Mouse (Mus musculus) layer of hippocampus, adult 9-11 months (tissue): ENCODE results near the gene Ncoa5.

Source experiments
- DNase-seq: peaks from one replicate; pipeline ENCODE4 v3.0.0; 2022

The Ncoa5 gene

DNA sequence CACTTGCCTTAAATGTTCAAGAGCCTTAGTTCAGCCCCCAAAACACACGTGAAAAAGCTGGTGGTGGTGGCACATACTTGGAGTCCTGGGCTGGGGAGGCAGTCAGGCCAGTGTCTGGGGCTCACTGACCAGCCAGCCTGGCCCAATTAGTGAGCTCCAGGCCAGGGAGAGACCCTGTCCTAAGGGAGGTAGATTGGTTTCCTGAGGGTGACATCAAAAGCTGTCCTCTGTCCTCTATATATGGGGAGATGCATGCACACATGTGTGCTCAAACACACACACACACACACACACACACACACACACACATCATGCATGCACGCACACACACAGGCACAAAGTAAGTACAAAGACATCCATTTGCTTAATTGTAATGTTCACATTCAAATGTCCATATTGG, 9.1 kb upstream of the Ncoa5 start:
- no peak for DNase-seq

DNA sequence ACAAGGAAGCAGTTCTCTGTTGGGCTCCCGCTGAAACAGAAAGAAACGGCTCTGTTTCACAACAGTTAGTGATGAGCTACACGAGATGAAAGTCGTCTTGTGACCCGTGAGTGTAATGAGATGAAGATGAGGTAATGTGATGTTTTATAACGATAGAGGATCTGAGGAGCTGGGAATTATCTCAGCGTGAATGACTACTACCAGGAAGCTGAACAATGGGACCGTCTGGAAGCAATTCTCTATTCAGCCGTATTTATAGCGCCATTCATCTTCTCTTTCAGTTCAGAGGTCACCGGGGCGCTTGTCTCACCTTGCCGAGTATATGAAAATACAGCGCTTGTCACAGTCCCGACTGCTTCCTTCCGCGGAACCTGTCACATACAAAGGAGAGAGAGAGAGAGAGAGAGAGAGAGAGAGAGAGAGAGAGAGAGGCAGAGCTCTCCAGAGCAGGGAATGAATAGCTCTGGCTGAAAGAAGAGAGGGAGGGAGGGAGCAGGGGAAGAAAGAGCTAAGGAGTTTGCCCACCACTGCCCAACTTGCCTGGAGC, 8.5 kb upstream of the Ncoa5 start:
- no peak for DNase-seq

DNA sequence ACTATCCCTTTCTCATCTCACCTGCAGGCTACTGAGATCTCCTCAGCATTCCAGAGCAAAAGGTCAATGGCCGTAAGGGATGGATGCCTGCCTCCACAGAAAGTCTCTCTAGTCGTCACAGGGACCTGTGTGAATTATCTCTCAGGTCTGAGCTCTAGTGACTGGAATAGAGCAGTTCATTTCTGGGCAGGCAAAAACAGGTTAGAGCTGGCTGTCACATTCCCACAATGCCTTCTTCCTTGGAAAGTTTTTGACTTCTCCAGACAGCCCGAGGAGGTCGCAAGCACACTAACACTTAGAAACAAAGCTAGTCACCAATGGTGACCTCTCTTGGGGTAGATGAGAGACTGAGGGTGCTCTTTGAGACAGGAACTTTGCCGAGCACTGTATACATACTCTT, 7.5 kb upstream of the Ncoa5 start:
- DNase-seq = no peak

DNA sequence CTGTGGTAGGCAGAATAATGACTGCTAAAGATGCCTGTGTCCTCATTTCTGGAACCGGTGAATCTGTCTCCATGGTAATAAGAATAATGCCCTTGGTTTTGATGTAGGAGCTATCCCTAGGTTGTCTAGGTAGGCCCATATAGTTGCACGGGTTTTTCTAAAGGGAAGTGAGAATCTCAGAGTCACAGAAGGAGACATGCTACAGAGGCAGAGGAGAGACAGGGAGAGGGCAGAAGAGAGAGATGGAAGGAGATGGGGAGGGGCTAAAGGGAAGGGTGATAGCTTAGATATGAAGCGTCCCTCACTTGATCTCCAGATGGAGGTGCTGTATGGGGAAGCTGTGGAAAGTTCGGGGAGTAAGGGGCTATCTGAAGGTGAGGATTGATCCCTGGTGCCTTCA, 2.7 kb upstream of the Ncoa5 start:
- no peak for DNase-seq

DNA sequence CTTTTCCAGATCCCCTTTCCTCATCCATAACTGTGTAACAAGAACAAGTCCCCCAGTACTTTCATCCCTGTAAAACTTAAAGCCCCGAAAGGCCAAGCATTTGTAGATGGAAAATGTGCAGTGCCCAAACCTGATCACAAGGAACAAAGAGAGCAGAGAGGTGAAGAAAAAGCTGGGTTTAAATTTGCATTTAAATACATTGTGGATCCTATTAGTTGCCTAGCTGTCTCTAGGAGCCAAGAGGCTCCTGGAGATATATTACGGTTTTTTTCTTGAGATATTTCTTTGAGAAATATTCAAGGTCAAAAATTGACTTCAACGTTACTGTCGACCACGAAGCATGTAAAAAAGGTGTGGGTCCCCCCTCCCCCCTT, 378 bp upstream of the Ncoa5 start:
- no peak for DNase-seq

DNA sequence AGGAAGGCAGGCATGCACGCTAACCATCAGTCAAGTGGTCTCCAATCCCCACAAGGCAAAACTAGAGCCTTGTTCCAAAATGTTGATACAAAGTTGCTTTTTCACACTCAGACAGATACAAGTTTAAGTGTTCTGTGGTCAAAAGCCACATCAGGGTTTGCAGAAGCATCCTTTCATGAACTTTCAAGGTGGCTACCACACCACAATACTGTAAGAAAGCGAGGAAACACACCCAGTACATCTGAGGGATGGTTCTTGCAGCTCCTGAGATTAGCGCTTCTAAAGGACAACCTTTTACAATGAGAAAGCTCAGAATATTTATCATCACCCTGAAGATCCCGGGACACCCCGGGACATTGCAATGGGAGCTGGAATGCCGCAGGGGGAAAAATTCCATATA, 1.4 kb downstream of the Ncoa5 start:
- DNase-seq = no peak

DNA sequence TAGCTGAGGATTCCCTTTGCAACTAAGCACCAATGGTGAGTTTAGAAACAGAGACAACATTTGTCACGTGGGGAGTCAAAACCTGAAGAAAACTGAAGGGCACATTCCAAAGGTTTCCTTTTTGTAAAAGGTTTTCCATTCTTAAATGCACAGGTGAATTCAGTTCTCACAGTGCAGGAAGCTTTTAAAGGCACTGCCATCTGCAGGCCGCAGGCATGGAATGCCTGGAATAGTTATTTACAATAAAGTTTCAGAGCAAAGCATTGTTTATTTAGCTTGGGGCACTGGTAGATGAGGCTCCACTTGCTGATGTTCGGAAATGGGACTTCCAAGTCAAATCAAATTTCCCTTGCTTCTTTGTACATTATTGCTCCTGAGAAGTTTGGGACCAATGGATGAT, 2.1 kb downstream of the Ncoa5 start:
- DNase-seq = no peak

DNA sequence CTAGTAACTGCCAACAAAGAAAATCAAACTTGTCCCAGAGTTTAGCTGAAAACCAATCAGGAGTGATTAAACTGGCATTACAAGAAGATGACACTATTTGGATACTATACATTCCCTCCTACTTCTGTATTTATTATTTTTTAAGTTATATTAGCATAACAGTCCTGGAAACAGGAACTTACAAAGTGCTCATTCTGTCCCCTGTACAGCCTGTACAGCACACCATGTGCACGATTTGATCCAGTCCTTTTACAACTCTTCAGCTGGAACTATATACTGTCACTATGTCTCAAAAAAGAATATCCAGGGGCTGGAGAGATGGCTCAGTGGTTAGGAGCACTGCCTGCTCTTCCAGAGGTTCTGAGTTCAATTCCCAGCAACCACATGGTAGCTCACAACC, 7.5 kb downstream of the Ncoa5 start:
- DNase-seq = no peak

DNA sequence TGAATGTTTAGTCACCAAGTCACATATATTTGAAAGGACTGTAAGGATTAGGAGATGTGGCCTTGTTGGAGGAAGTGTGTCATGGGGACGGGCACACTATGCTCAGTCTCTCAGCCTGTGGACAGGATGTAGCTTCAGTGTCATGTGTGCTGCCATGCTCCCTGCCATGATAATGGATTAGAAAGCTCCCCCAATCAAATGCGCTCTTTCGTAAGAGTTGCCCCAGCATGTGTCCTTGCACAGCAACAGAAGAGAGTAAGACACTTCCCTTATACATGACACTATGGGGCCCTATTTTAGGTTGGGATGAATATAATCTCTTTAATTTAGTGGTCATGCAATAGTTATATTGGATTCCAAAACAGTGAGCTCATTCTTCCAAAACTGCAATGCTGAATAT, 14.2 kb downstream of the Ncoa5 start:
- DNase-seq = no peak

DNA sequence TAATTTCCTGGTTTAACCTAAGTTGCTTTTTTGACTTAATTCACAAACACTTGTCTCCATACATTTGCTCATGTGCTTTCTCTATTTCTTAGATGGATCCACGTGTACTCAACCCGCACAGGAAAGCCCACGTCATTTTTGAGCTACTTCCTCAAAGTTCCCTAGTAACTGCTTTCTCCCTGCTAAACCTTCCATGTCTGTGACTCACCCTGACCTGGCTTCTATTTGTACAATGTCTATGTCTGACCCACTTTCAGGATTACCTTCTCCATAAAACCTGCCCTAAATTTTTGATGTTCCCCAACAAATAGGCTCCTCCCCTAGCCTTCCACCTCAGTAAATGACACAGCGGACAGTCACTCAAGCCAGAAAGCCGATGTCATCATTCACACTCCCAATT, 19.7 kb downstream of the Ncoa5 start:
- DNase-seq = no peak

DNA sequence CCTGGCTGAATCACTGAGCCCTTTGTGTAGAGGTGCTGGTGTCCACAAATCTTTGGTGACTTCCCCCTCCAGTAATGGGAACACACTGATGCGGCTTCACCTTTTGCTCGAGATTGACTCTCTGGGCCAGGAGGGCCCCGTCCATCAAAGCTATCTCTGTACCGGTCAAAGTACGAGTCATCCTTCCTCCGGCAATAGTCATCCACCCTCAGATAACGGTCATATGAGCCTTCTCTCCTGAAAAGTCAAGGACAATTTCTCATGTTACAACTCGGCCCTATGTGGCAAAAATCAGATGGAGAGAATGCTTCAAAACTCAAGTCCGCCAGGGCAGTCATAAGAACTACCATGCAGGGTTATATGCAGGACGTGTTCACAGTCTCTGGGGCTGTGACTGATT, 24.3 kb downstream of the Ncoa5 start:
- no peak for DNase-seq

DNA sequence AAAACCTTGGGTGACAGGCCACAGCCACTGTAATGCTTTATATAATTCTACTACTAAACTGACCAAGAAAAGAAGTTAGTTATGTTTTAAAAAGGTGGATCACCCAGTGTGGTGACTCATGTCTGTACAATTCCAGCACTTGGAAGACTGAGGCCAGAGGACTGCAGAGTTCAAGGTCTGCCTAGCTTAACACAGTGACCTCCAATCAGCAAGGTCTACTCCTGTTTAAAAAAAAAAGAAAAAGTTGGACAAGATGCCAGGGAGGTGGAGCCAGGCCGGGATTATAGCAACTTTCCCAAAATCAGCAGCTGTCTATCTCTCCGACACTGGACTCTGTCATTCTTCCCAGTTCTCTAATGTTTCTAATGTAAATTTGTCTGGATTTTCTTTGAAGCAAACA, 25.1 kb downstream of the Ncoa5 start:
- no peak for DNase-seq

DNA sequence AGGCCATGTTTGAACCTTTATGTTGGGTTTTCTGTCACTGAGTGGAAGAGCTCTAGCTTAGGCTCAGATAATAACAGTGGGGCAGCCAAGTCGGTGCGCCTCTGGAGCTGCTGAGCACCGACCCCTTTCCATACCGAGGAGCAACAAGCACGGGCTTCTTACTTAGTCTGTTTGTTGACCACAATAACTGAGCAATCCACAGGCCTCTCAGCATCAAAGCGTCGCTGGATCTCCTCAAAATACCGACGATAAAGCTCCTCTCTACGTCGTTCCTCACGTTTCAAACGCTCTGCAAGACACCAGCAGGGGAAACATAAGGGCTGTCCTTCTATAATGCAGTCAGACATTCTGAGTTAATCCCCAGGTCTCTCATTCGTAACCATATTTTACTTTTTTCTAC, 25.5 kb downstream of the Ncoa5 start:
- DNase-seq = no peak

DNA sequence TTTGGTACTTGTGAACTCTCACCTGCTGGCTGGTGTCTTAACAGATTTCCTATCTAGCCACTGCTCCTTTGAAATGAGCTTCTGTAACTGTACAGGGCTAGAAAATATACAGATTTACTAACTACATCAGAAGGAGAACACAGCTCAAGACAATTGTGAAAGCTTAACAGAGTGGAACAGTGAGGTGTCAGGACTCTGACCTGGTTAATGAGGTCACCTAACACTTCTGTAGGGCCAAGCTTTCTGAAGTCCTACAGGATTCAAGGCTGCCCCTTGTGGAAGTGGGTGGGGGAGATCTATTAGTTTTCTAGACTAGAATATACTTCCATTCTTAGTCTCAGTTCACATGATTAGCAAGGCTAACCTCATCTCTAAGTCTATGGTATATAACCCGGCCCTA, 26.7 kb downstream of the Ncoa5 start:
- no peak for DNase-seq

DNA sequence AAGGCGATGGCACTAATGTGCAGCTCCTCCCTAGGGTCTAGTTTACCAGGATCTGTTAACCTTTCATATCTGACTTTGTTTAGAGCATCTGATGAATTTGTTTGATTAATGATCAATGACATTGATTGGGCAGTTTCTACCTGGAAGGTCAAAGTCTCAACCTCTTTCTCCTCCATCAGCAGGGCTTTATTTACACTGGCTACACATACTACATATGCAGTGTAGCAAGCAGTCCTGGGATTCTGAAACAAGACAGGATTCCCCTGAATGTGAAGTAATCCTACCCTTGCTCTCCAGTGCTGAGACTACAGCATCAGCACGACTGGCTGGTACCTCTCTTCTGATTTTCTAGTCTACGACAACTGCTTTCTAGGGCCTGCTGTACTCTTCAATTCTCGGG, 27.9 kb downstream of the Ncoa5 start:
- DNase-seq = no peak

DNA sequence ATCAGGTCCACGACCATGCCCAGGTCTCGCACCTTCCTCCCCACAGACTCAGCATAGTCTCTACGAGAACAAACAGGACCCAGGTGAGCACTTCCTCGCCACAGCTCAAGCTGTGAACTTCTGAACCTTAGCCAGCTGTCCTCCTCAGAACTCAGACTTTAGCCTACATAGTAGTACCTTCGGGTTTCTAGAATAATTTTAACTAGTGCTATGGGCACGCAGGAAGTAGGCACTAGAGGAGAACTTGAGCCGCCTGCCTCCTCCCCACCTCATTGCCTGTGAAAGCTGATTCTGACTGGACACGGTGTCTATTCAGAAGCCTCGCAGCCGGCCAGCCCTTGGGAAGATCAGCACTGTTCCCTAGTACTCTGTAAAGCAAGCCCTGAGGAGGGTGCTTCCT, 30.4 kb downstream of the Ncoa5 start:
- no peak for DNase-seq

DNA sequence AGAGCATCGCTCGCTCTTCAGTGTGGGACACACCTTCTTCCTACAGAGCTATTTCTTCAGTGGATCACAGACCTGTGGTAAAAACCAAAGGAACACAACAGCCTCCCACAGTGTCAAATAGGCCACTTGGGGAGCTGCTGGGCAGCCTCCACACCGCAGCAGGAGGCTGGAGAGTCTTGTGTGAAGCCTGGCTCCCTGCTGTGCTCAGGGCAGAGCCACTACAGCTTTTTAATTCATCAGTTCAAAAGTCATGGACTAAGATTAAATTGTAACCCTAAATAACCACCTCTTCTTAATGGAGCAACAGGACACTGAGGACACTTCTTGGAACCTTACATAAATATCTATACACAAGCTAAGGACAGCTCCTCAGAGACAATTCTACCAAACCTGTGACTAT, 31.6 kb downstream of the Ncoa5 start:
- no peak for DNase-seq

DNA sequence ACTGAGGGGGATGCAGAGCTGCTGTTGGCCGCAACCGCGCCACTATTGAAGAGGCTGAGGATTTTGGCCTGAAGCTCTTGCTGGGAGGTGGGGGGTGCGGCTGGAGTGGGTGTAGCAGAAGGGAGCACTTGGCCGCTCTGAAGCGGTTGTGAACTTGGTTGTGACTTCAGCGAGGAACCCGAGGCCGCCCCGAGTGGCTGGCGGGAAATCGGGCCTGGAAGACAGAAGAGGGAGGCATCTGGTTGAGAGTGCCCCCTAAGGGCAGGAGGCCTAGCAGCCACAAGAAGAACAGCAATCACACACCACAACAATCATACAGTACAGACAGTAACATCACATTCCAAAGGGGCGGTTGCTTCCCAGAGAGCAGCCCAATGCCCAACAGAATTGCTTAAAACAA, 32.7 kb downstream of the Ncoa5 start:
- DNase-seq = no peak

DNA sequence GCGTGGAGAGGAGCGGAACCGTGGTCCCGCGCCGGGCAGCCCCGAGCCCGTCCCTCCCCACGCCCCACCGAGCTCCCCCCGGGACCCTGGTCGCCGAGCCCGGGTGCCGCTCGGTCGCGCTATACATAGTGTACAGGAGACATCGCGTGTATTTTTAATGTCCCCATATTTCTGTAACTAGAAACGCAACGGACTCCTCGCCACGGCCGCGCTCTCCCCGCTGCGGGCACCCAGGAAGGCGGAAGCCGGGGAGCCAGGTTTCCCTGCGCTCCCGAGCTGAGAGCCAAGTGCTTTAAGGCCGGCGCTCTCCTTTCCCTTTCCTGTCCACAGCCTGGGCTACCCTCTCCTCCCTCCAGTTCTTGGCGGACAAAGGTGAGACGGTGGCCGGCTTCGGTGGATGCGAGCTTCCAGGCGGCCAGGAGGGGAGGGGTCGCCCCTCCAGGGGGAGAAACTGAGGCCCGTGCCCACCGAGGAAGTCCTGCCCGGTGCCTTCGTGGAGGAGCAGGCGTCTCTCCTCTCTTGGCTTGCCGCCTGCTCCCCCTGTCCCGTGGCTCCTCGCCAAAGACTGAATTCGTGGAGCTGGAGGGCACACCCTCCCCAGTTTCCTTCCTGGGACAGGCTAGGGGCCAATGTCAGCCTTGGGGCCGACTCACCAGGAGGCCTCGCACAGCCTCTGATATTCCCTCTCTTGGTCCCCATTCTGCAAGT, 36.8 kb downstream of the Ncoa5 start:
- DNase-seq = no peak

DNA sequence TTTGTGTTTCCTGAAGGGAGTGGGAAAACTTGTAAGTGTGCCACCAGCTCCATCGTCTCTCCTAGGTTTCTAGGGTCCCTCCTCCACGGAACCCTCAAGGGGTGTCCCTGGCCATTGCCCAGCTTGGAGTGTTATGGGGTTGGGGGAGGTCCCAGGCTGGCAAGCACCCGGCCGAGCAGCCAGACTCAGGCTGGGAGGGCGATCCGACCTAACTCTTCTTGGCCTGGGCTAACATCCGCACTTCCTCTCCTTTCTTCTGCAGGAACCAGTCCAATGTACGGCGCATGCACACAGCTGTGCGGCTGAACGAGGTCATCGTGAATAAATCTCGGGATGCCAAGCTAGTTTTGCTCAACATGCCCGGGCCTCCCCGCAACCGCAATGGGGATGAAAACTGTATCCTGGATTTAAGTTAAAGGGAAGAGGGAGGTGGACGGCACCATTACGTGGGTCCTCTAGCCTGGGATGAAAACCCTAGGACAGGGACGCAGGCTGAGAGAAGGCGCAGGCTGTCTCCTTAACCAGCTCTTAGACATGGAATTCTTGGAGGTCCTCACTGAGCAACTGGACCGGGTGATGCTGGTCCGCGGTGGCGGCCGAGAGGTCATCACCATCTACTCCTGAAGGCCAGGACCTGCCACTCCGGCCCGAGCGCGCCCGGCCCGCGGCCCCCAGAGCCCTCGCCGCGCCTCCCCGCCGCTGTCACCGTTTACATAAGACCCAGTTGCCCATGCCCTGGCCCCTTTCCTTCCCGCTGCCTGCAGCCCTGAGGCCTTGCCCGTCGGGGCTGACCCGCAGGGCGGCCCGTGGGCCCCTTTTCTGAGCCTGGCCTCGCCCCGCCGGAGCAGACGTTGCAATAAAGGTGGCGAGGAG, 37.6 kb downstream of the Ncoa5 start:
- DNase-seq = no peak

DNA sequence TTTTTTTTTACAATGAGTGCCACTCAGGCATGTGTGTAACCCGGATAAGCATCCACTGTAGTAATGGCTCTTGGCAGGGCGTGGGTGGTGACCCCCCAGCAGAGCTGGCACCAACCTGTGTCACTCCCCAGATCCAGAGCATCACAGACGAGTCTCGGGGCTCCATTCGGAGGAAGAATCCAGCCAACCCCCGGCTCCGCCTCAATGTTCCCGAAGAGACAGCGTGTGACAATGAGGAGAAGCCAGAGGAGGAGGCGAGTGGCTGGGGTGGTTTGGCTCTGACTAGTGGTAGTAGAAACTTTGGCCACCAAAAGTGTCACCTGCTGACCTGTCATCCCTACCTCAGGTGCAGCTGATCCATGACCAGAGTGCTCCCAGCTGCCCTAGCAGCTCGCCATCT, 38.7 kb downstream of the Ncoa5 start:
- DNase-seq = no peak

DNA sequence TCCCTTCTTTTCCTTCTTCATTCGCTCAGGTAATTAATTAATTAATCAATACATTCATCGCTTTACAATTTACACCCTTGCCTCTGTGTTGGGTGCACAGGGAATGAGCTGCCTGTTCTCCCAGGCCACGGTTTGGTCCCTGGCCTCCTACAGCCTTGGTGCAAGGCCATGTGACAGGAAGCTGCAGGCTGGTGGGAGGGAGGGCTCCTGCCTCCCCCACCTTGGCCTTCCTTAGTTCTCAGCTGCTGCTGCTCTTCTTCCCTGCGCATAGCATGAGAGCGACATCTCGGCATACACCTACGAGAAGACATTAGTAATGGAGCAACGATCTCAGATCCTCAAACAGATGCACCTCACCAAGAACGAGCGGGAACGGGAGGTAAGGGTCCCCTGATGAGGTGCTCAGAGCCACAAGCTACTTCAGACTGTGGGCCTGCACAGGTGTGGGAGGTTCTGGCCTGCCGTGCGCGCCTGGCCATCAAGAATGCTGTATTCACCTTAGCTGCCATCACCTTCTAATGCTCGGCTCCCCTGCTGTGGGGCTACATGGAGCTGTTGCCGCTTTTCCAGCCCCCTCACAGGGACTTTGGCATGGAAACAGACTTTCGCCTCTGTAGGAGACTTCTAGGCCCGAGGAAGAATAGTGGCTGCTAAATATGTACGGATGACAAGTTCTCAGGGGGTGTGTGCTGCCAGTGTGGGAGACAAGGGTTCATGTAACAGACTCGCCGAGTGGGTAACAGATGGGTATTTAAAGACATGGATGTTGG, 39.8 kb downstream of the Ncoa5 start:
- peak; percentile 66 for DNase-seq

DNA sequence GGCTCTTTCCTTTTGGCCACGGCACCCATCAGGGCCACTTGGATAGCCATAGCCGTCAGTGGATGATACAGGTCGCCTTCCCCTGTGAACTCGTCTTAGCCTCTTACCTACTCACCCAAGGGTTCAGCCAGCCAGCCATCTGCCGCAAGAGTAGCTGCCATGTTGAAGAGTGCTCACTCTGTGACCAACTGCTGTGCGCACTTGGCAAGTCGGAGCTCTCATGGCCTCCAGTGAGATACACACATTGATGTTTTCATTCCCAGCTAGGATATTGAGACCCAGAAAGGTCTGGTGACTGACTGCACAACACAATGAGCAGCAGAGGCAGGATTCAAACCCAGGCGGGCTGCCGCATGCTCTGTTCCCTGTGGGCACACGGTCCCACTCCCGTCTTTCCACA, 40.5 kb downstream of the Ncoa5 start:
- DNase-seq = no peak

DNA sequence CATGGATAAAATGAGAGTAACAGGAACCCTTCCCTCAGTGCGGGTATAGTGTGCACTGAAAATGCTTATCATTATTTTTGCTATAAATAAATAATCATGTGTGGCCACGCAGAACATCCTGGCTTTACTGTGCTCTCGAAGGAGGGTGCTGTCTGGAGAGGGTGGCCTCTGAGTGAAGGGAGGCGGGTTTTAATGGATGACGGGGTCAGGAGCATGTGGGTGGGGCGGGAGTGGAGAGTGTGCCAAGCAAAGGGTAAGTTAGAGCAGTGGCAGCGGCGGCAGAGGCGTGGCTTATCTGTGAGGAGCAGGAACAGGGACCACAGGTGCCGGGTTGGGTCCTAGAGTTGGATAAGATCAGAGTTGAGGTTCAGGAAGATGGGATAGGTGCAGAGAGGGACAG, 42.9 kb downstream of the Ncoa5 start:
- DNase-seq = no peak
